Mouse (Mus musculus): Measurements from ENCODE around the gene D430041D05Rik.
A peak's percentile ranks its signal among the peaks of the same experiment; 100 is the strongest.
"Not testable (repeated sequence)": the region's sequence is repeated elsewhere in the genome, so short reads cannot be mapped to it uniquely, and the experiment has no call there.

Gene D430041D05Rik

DNA sequence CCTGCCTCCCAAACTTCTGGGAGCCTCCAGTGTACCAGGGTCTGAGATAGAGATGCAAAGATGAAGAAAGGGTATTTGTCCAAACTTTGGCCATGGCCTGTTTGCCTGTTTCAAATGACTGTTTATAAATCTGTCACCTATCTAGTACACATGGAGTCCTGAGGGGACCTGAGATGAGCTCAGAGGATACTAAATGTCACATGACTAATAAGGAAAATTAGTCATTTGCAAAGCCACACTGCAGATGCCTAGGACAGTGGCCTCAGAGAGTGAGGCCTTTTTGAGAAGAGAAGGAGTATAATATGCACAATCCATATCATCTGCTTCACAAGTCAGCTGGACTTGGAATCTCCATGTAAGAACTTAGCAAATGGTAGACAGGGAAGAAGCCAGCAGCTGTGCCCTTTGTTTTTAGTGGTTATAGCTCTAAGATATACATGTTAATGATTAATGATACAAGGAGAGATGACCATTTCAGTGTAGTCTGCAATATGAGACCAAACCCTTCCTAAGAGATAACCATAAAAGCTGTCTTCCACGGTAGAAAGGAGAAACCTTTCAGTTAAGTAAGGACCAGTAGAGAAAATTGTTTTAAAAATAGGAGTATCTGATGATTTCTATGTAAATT lies 299.5 kb downstream of the D430041D05Rik start:
- not testable (repeated sequence) for DNase-seq

DNA sequence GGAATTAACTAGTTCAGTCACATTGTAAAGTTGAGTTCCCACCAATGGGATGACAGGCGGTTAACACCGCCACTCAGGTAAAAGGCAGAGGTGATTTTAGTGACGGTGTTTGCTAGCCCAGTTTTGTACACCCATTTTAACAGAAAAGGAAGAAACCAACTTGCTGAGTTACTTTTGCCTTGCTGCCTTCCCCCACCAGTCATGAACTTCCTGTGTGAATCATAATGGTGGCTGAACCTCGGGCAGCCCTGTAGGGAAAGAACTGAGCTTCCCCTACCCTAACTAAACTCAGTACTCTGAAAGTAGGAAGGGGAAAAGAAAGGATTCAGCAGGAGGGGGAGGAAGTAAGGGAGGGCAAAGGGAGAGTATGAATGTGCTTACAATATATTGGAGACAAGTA lies 300.8 kb downstream of the D430041D05Rik start:
- no peak for DNase-seq

DNA sequence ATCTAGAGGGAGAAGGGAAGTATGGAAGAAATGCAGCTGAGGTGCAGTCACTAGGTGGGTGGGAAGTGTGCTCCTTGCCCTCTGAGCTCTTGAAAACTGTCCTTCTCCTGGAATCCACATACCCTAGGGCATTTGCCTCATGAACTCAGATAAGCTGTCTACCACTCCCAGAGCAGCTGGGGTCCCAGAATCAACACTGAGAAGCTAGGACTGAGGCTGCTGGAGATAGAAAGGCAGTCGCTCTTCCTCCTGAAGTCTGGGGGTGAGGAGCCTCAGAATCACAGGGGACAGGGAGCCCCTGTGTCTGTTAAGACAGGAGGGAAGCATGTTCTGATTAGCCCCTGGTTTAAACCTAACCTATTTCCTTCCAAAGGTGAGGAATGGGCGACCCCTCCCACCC lies 301.3 kb downstream of the D430041D05Rik start:
- DNase-seq: no peak

DNA sequence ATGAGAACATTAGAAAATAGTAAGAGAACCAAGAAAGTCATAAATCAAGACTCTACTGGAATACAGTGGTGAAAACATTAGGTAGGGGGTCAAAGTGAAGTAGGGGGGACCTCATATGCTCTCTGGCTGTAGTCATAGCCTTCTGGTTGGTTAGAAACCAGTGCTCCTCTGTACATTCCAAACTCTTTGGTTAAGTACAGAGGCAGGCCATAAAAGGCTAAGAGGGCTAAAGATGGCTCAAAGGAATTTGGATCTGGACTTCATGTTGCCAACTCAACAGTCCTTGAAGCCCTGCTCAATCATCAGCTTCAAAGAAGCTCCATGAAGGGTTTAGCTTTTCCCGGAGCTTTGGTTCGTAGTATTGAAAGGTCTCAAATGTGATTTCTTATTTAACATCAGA lies 301.8 kb downstream of the D430041D05Rik start:
- DNase-seq: not testable (repeated sequence)

DNA sequence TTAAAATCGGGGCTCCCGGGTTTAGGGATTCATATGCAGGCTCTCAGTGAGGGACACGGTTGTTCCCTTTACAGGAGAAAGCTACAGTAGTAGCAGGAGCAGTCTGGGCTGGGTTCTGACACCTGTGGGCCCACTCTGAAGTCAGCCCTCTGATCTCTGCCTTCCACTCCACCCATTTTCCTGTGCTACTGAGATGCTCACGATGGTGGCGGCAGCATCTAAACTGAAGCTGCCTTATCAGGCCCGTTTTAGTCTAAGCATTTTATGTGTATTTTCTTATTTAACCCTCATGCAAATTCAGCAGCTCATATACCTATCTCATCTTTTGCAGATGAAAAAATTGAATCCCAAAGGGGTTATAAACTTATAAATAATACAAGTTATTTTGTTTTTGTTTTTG lies 306.0 kb downstream of the D430041D05Rik start:
- no peak for DNase-seq

DNA sequence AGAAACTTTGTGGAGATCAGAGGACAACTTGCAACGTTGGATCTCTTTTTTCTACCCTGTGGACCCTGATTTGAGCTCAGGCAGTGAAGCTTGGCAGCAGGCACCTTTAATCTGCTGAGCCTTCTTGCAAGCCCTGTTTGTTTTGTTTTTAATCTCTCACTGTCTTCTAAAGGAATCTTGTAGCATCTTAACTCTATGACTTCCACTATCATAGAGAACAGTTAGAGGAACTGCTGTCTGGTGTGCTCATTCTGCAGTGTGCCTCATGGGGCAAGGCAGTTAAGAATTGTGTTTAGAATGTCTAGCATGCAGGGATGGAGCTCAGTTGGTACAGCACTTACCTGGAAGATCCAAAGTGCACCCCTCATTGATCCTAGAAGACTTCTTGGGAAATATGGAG lies 310.9 kb downstream of the D430041D05Rik start:
- DNase-seq: no peak

DNA sequence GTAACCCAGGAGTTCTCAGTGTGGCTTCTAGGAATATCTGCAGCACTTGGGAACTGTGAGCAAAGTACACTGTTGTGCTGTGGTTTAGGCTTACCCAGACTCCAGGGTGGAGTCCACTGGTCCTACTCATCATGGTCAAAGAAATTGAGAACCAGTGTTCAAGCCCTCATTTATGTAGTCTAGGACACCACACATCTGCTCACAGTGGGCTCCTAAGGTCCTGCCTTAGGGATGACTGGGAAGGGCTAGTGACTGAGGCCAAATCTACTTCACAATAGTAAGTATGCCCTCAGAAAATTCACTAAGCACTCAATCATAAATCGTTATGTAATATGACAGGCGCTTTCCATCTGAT lies 311.6 kb downstream of the D430041D05Rik start:
- DNase-seq: no peak

DNA sequence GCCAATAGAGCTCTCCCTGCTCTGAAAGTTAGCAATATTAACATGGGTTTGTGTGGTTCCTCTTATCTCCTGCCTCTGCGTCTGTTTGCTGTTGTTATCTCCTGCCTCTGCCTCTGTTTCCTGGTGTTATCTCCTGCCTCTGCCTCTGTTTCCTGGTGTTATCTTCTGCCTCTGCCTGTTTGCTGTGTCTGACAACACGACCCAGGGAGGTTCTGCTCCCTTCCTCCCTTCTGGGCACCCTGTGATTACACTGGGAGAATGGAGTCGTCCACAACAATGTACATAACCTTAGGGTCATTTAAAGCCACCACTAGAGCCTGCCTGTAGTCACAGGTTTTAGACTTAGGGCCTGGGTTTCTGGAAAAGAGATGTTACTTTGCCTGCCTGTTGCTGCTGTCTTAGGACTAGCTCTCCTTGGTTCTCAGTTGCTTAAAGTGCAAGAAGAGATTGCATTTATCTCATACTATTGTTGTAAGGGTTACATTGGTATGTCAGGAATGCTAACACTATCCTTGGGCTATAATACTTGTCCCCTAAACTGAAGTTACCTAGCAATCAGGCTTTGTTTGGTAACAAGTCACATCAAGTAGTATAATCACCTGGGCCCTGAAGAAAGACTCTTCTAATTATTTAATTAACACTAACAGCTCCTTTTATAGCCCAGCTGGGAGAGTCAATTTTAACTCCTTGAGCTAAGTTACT lies 312.1 kb downstream of the D430041D05Rik start:
- DNase-seq: no peak

DNA sequence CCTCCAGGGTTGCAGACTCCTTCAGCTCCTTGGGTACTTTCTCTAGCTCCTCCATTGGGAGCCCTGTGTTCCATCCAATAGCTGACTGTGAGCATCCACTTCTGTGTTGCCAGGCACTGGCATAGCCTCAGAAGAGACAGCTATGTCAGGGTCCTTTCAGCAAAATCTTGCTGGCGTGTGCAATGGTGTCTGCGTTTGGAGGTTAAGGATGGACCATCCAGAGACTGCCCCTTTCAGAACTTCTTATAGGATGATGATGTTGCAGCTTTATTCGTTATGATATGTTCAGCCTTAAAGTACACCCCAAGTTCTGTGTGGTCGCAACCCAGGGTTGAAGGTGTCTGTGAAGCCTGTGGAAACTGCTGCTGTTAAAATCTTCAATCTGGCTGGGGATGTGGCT lies 313.4 kb downstream of the D430041D05Rik start:
- not testable (repeated sequence) for DNase-seq

DNA sequence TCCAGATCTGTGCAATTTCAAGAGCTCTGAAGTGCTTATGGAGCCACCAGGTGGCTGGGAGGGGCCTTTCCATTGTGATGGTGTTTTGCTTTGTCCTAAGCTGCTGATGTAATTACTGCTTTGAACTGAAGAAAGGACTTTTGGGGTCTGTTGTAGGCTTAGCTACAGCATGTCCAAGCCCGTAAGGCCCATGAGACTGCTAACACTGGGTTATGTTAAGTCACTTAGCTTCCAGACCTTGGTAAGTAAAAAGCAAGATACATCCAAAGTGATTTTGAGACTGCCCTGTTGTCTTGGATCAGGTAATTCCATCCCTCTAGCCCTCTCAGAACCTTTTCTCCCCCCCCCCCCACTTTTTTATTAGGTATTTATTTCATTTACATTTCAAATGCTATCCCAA lies 314.0 kb downstream of the D430041D05Rik start:
- DNase-seq: not testable (repeated sequence)

DNA sequence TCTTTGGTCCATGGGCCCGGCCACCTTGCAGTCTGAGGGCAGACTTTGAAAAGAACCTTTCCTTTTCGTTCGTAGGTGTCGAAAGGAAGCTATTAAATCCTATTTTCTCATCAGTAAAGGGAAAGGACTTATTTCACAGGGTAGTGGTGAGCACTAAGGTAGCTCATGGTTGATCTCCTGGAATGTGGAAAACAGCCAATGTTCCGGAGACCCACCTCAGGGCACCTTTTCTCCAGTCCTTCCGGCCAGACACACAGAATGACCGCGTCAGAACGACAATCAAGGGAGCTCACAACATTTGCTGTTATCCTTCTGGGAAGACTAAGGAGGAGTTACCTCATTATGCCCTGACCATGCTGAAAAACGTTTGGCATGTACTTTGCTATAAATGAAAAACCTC lies 314.6 kb downstream of the D430041D05Rik start:
- no peak for DNase-seq

DNA sequence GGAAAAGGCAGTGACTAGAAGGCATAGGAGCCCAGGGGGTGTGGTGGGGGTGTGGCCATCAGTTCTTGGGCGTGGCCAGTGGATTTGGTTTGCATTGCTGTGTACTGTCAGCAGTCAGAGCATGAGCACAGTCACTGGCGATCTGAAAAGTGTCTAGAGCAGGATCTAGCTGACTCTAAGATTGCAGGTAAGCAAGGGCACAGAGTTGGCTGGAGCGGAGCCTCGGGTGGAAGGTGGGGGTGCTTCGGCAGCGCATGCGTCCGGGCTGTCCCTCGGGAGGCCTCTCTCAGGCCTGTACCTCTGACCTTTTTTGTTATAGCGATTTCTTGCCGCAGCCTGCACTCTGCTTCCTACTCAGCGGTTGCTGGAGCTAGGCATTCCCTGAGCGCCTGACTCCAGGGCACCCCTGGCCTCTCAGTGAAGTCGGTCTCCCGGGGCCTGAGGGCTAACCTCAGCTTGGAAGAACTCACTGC lies 315.0 kb downstream of the D430041D05Rik start, which contains the start of gene Cd59a:
Gene Cd59a, plus strand, starts transcription at position 61 of the 473 bp plus-strand sequence.
- DNase-seq: peak; percentile 80

DNA sequence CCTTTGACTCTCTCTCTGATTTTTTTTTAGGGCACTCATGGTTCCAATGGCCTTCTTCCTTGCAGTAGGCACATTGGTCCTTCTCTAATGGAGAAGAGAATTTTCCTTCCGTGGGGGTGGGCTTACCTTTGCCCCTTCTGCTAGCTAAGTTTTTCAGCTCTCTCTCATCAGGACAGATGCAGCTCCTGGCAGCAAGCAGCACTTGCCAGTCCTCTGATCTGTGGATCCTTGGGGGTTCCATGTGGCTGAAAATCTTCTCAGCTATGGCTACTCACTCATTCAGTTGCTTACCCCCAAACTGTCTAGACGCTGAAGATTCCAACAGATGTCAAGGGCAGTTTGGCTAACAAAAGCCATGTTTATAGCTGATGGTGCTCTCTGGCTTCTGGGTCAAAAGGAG lies 317.5 kb downstream of the D430041D05Rik start:
- DNase-seq: no peak
